Mouse (Mus musculus) T-cell, adult 2 months (primary cell): ENCODE data around the gene Smurf2.

Experiments used
- DNase-seq: peaks from one replicate; pipeline ENCODE4 v3.0.0; 2022; ENCODE audit warnings: low spot score

Gene Smurf2

DNA sequence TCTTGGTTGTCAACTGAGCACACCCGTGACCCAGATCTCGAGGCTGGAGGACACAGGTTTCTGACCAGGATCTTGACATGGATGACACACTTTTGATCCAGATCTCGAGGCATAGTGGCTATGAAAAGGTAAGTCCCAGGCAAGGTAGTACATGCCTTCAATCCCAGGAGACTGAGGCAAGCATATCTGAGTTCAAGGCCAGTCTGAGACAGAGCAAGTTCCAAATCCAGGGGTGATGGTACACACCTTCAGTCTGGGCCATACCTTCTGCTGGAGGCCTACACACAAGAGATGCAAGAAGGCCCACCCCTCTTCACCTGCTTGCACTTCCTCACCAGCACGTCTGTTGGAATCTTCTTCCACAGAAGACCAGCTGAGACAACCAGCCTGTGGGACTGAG is 14.8 kb downstream of the Smurf2 start:
- no peak for DNase-seq

DNA sequence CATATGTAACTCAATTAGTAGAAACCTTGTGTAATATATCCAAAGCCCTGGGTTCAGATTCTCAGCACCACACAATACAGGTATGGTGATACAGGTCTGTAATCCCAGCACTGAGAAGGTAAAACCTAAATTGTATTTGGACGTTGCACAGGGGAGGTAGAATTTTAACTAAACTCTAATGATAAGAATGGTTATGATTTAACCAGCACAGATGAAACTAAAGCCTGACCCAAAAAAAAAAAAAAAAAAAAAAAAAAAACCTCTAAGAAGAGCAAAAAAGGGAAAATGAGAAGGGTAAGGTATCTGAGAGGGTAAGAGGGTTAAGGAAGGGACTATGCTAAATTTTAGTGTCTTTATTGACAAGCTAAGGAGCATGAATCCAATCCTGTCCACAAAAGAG is 20.7 kb downstream of the Smurf2 start:
- DNase-seq: no peak

DNA sequence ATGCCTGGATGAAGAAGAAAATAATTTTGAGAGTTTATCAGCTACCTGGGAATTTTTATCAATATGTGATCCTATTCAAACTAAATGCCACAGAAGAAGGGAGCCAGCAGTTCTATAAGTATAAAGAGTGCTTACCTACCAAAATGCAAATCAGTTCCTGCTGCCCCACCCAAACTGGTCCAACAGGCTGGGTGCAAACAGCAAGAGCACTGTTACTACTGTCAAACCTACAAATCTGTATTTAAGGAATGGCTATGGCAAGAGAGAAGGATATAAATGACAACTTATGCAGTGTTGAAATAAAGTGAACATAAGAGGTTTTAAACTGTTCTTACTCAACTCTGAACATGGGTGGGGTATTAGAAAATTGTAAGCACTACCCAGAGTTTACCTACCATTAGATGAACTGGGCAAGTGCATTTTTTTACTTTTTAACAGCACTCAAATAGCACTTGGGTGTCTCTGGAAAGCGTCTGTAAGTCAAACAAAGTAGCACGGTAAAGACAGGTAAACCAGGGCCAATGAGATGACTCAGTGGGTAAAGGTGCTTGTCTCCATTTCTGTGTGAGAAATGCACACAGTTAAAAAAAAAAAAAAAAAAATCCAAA is 23.9 kb downstream of the Smurf2 start:
- DNase-seq: no peak

DNA sequence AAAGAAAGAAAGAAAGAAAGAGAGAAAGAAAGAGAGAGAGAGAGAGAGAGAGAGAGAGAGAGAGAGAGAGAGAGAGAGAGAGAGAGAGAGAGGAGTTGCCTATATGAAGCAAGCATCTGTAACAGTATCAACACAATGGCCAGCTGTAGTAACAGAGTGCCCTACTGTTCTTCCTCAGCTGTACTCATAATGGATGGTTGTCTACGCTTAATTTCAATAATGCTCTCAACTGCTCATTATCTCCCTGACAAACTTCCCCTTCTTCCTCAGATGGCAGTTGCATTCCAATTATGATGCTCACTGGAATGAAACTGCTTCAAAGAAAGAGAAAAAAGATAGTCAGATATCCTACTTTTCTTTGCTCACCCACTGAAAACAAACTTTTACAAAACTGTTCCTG is 36.9 kb downstream of the Smurf2 start:
- DNase-seq: no peak

DNA sequence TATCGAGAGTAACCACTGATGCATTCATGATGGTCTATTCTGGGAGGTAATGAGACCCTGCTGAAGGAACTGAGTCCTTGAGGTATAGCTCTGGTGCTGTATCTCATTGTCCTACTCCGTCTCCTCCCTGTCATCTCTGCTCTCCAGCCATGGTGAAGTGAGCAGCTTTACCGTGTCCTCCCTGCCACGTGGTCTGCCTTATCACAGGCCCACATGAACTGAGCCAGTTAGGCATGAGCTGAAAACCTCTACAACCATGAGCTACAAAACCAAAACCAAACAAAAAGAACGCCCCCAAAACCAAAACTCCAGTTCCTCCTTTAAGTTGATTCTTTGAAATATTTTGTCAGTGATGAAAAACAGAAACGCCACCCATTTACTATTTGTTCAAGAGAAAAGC is 47.9 kb downstream of the Smurf2 start:
- DNase-seq: peak; percentile 10

DNA sequence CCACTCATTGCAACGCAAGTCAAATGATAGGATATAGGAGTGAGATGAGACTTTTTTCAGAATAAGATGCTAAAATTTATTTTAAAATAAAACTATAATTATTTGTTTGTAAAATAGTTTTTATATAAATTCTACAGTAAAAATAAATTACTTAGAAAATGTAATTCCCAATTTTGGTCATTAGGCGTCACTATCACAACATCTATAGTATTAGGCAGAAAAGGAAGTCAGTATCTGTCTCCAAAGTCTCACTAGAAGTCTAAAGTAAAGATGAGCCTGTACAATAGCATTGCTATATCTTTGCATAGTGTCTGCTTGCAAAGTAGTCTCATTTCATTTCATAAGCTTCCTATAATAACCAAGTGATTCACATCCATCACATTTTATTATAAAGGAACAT is 69.1 kb downstream of the Smurf2 start:
- DNase-seq: no peak

DNA sequence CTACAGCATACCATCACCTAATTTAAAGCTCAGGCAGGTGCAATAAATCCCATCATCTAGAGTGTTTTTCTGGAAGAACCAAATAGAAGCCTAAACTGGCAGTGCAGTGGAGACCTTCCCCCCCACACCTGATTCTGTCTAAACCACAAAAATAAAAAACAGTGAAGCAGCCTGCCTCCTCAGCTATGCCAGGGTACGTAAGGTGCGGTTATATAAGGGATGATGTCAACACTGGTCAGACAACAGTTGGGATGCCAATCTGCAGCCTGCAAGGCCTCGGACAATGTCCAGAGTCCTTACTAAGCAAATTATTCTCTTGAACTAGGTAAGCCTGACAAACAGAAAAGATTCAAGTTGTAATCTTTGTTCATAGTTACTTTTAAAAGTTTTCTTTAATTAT is 78.5 kb downstream of the Smurf2 start:
- DNase-seq: no peak

DNA sequence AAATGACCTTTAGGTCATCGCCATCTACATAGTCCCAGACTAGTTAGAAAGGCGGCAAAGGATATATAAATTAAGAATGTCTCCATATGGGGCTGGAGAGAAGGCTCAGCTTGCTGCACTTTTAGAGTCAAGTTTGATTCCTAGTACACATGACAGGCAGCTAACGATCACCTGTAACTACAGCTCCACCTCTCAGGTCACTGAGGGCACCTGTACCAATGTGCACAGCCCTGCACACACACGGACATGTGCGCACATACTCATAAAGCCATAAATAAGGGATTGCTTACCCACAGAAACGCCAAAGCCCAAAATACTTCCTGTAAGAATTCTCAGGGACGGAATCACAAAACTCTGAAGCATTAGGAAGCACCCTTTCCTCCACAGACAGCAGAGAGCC is 92.4 kb downstream of the Smurf2 start:
- DNase-seq: no peak

DNA sequence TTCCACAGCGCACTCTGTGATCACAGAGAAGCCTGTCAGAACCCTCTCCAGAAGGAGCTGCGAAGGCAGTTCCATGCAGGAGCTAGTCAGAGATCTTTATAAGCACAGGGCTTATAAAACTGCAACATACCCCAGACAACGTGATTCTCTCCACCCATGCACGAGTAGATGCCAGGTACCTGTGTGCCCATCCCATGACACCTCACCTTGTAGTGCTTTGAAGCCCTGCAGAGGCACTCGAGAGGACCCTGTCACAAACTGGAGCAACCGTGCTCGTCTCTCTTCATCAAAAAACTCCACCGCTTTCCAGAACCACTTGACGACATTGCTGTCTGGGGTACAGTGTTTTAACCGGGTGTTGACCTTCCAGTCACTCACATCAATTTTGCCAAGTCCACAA is 96.1 kb downstream of the Smurf2 start:
- DNase-seq: no peak

DNA sequence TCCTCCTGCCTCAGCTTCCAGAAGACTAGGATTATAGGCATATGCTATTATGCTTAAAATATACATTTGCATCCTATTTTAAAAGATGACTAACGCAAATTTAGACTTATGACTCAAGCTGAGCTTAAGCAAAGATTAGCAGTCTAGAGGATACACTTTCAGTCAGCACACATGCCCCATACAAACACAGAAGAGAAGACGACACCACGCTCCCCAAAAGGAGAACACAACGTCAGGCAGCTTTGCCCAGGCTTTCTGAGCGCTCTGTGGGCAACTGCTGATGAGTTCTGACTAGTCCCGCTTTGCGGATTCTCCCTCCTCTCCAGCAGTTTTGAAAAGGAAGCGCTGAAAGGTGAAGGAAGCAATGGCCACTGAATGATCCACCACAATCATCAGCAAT is 96.8 kb downstream of the Smurf2 start:
- DNase-seq: no peak

DNA sequence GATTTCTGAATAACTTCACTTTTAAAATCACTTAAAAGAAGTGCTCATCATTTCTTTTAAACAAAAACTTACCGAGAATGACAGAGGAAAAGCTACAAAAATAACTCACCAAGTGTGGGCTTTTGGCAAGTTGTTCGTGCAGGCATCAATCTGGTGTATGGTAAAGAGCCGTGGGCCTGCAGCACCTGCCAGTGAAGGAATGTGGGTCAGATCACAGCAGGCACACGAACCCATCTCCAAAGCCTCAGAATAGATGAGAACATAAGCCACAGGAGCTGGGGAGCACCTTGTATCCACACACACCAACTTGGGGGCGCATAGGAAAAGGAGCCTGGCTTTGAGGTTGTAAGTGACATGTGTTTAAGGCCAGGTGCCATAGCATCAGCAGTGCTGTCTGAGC is 97.6 kb downstream of the Smurf2 start:
- no peak for DNase-seq

DNA sequence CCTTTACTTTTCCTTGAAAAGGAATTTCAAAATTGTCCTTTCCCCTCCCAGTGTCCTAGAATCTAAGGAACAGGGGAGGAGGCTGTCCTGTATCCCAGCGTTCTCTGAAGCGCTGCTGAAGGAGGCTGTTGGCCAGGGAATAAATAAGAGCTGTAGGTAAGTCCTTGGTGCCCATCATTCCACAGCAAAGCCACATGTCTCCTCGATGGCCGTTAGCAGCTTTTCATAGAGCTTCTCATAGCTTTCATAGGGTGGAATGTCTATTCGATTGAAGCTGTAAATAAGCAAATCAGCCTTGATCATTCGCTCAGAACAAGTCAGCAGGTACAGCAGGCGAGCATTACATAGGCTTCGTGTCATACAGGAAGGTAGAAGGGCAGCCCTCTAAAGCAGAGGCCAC is 98.0 kb downstream of the Smurf2 start:
- no peak for DNase-seq

DNA sequence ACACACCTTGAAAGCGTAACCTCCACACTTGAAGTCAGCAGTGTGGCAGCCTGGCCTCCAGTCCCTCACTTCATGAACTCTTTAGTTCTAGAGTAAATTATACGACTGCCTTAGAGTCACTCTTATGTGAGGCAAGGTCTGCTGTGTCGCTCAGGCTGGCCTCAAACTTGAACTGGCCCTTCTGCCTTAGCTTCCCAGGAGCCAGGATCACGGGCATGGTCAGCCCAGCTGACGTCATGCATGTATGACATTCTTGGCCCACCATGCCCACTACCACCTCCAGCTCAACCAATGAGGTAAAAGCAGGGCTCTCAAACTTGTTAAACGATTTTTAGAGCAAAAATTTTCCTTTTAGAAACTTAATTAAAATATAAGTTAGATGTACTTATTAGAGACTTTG is 99.1 kb downstream of the Smurf2 start:
- no peak for DNase-seq

DNA sequence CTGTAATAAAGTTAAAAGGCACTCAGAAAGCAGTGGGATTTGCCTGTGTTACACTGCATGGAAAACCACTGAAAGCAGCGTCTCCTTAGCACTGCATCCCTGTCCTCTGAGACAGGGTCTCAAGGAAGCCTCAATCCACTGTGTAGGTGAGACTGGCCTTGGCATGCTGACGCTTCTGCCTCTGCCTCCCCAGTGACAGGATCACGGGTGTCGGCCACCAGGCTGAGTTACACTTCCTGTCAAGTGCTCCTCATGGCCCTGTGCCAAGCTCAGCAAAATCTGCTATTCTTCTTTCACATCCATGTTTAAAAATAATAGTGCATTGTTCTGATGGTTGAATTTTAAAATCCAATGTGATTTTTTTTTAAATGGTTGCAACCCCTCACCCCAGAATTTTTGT is 99.5 kb downstream of the Smurf2 start:
- DNase-seq: peak; percentile 62

DNA sequence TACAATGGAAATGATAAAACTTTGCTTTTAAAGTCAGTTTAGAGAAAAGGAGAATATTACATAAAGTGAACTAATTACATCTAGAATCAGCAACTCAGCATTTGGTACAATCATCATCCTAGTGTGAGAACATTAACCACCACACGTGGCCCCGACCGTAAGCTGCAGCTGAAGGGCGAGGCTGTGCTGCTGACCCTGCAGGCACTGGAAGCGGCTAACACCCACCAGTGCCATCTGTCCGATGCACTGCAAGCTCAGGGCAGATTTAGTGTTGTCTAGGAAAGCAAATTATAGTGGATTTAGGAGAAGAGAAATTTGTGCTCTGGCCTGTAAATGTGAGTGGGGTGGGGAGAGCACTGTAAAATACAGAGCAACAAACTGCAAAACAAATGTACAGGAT is 100.3 kb downstream of the Smurf2 start:
- DNase-seq: no peak

DNA sequence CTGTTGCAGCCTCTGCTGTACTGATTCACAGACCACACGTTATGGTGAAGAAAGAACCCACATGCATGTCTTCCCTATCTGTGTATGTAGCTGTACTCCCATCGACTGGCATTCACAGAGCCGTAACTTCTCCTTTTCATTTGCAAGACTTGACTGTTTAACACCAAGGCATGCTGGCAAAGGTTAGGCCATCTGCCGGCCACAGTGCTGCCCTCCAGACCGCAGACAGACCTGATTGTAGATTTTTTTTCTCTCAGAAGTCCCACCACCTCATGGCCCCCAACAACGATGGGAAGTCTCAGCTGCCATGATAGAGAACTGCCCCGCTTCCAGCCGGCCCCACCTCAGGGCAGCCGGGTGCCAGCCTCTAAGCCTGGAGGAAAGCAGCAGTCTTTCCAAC is 100.9 kb downstream of the Smurf2 start:
- DNase-seq: no peak

DNA sequence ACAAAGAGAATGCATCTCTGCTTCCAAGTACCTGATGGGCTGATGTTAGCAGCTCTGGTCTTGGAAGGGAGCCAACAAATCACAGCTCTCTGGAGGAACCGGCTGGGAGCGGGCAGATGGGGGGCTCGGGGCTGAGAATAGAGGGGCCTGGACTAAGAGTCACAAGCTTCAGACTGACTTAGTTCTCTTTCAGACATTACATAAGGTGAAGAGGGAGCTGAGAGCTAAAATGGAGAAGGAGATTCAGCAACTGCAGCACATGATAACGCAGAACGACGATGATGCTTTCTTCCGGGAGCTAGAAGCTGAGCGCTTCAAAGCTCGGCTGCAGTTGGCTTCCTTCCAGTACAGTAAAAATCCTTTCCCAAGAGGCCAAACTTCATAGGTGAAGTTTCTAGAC is 102.2 kb downstream of the Smurf2 start:
- no peak for DNase-seq

DNA sequence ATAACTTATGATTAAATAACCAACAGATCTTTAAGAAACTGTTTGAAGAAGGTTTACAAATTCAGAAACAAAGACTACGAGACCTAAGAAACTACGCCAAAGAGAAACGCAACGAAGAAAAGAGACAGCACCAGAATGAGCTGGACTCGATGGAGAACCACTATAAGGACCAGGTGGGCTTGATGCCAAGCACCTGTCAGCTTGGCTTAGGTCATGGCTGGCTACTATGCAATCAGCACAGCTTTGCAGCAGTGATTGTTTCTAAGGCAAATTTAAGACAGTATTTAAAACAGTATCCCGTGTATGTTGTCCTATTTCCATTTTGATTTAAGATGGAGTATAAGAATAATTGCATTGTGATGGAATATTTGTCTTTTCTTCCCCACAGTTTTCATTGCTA is 102.7 kb downstream of the Smurf2 start:
- no peak for DNase-seq

DNA sequence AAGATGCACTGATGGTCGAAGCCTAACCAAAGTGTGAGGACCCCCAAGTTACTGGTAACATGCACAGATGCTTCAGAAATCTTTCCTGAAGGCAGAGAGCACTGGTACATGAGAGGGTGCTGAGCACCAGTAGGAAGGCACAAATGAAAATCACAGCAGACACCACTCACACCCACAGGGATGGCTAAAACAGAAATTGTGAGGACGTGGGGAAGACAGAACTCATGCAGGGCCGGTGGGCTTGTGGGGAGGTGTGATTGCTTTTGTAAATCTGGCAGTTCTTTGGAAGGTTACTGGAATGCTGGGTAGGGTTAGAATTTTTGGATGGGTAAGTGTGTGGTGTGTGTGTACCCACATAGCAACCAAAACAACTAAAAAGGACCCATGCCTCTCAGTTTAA is 103.4 kb downstream of the Smurf2 start:
- no peak for DNase-seq

DNA sequence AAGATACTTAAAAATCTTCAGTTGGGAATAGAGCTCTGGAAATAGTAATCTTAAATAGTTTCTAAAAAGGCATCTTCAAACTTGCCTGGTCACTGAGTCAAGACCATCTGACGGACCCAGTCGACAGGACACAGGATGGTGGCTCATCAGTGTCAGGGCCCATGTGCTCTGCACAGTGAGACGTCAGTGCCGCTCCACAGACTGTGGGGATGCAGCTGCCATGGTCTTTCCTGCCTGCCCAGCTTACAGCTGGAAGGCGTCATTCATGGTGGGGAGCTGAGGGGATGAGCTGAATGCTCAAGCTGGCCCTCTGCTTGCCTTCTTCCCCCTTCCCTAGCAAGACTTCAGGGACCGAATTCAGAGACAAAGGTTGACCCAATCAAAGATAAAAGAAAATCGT is 104.2 kb downstream of the Smurf2 start:
- no peak for DNase-seq

DNA sequence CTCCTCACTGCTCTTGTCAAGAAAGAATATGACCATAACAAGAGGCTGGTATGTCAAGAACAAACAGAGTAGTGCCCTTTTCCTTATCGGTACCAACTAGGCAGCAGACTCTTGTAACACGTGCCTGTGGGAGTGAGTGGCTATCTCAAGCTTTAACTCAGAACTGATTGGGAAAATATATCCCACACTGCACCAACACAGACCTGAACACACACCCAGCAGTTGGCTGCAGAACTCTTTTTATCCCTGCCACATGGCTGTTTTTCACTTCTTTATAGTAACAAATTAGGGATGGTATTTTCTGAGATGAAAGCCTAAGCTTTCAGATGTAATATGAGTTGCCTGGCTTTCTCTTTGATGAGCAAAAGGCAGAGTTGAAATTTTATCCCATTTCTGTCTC is 104.8 kb downstream of the Smurf2 start:
- no peak for DNase-seq

DNA sequence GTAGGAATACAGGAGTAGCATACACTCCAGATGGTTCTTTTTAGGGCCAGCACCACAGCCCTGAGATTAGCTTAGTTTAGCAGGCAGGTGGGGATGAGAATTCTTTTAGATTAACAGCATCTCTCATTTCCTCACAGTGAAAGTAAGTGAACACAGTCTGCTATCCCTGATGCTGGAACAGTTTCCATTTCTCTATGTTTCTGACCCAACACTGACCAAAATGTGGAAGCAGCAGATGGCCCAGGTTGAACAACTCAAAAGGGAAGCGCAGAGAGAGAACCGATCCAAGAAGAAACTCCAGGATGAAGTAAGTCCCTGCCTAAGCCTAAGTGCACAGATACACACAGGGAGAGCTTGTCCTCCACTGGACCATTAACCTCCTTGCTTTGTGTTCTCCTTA is 105.2 kb downstream of the Smurf2 start:
- no peak for DNase-seq

DNA sequence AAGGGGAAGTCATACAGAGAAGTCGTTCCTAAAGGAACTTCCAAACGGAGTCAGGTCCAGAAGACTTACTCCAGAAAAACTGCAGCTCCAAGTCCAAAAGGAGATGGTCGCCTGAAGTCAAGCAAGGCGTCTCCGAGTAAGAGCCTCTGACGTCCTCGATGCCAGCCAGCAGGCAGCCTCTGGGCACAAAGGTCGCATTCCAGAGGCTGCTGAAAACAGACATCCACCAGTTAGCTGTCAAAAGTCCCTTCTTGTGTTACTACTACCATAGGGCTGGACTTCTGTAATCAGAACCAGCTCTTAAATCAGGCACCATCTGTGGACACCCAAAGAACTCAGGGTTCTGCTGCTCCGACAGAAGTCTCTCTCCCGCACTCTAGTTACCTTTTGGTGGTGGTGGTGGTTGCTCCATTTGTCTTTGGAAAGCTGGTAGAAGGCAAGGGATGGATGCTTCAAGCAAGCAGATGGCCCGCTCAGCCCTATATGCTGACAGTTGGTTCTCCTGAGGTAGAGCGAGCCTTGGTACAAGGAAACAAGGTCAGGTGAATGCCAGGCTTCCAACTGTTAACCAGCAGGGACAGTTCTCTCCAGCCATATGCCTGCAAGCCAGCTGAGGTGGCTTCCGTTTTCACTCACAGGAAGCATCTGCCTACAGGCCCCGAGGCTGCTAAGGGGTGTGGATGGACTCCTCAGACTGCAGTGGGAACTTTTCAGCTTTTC is 105.8 kb downstream of the Smurf2 start:
- DNase-seq: no peak

DNA sequence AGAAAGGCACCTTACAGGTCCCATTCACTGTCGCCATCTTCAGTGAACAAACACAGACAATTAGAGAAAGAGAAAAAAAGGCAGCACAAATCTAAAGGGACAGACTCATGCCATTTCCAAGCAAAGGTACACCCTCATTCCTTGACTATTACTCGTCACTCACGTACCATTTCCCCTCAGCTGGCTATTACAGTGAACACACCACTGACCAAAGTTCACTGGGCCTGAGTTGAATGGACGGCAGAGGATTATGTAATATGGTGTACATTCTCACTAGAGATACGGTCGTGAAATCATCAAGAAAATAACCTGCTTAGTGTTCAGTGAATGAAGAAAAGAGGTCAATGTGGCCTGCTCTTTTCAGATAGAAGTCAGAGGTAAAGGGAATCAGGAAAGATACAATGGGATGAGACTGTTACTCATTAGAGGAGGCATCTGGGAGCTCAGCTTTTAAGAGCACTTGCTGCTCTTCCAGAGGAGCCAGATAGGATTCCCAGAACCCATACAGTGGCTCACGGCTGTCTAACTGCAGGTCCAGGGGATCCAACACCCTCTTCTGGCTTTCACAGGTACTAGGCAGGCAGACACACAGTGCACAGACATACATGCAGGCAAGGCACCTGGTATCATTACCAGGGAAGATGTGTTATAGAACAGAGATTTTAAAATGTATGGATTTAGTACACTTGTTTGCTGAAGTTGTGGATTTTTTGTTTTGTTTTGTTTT is 107.9 kb downstream of the Smurf2 start:
- DNase-seq: no peak
